Mouse (Mus musculus): ENCODE results near the gene Inca1.

DNA sequence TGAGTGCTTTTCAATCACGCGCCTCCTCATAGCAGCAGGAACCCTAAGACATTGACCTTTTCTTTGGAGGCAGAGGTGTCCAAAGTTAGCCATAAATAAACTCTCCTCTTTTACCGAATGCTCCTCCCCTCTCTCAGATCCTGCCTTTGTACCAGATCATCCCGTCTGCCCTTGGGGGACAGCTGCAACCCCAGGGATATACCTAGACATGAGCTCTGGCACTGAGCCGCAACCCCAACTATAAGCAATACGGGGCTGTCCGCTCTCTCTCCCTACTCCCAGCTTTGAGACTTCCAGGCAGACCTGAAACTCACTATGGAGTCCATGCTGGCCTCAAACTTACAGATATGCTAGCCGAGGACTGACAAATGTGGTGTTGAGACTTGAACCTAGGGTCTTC lies 33.3 kb downstream of the Inca1 start:
- TF ChIP-seq CTCF (IDR thresholded peaks at IDR 0.05; ENCODE audit: control insufficient read depth, insufficient read depth, insufficient read length) (no peak), MYOG (IDR thresholded peaks at IDR 0.05; ENCODE audit: control insufficient read depth, extremely low read depth, insufficient read length) (no peak), USF1 (IDR thresholded peaks at IDR 0.05; ENCODE audit: low read depth) (no peak), CEBPB (IDR thresholded peaks at IDR 0.05; ENCODE audit: low read depth) (no peak), MAX (IDR thresholded peaks at IDR 0.05) (no peak)

Data from C2C12 (cell line).